Mouse (Mus musculus): ENCODE measurements around the gene Mapk3.

GRCm38 (mm10) chr7:126739551-126739950 lies 19.9 kb upstream of the Mapk3 start:
- no peak for TF ChIP-seq CTCF (IDR thresholded peaks at IDR 0.05; ENCODE audit: borderline replicate concordance, control insufficient read depth, extremely low read depth, insufficient read depth, low read length, poor library complexity)
- TF ChIP-seq POLR2A (IDR thresholded peaks at IDR 0.05; ENCODE audit: control insufficient read depth, extremely low read depth, insufficient read depth, low read length, poor library complexity): no peak
